Mouse (Mus musculus) retina, postnatal 1 day (tissue): Measurements from ENCODE around the gene Rftn1.

Source experiments
- DNase-seq: peaks from one replicate; pipeline ENCODE4 v3.0.0-alpha.2; 2012

The Rftn1 gene

GRCm38 (mm10) chr17:50062649-50063048 is 127.8 kb downstream of the Rftn1 start:
- no peak for DNase-seq

GRCm38 (mm10) chr17:50061446-50061845 is 129.0 kb downstream of the Rftn1 start:
- DNase-seq = no peak

GRCm38 (mm10) chr17:50060220-50060619 is 130.3 kb downstream of the Rftn1 start:
- no peak for DNase-seq

GRCm38 (mm10) chr17:50059417-50059816 is 131.1 kb downstream of the Rftn1 start:
- no peak for DNase-seq

GRCm38 (mm10) chr17:50055154-50055756 is 135.2 kb downstream of the Rftn1 start:
- peak; percentile 56 for DNase-seq

- peak; percentile 72 for DNase-seq
These were observed 135.9 kb downstream of the Rftn1 start for GRCm38 (mm10) chr17:50054586-50054985.

- no peak for DNase-seq
These were observed 136.5 kb downstream of the Rftn1 start for GRCm38 (mm10) chr17:50053961-50054360.

GRCm38 (mm10) chr17:50052741-50053468 is 137.6 kb downstream of the Rftn1 start:
- no peak for DNase-seq

GRCm38 (mm10) chr17:50050456-50050855 is 140.0 kb downstream of the Rftn1 start:
- DNase-seq = no peak

- DNase-seq = no peak
These were observed 142.3 kb downstream of the Rftn1 start for GRCm38 (mm10) chr17:50048209-50048608.

GRCm38 (mm10) chr17:50047182-50047581 is 143.3 kb downstream of the Rftn1 start:
- no peak for DNase-seq

- DNase-seq = no peak
These were observed 149.6 kb downstream of the Rftn1 start for GRCm38 (mm10) chr17:50040727-50041410.

- no peak for DNase-seq
These were observed 152.4 kb downstream of the Rftn1 start for GRCm38 (mm10) chr17:50037882-50038665.

- DNase-seq = peak; percentile 39
These were observed 153.1 kb downstream of the Rftn1 start for GRCm38 (mm10) chr17:50037416-50037815.

- peak; percentile 76 for DNase-seq
These were observed 153.6 kb downstream of the Rftn1 start for GRCm38 (mm10) chr17:50036751-50037385.

GRCm38 (mm10) chr17:50033698-50034097 is 156.8 kb downstream of the Rftn1 start:
- DNase-seq = no peak

- no peak for DNase-seq
These were observed 158.7 kb downstream of the Rftn1 start for GRCm38 (mm10) chr17:50031548-50032491.

- no peak for DNase-seq
These were observed 164.8 kb downstream of the Rftn1 start for GRCm38 (mm10) chr17:50025651-50026050.

- no peak for DNase-seq
These were observed 165.3 kb downstream of the Rftn1 start for GRCm38 (mm10) chr17:50025173-50025626.

GRCm38 (mm10) chr17:50021400-50021799 is 169.1 kb downstream of the Rftn1 start:
- peak; percentile 70 for DNase-seq
